Mouse (Mus musculus) CD4-positive, CD25-positive, alpha-beta regulatory T cell, adult 4 months (primary cell): ENCODE data around the gene Fcf1. TPM values are rescaled to one million over a fixed set of nuclear protein-coding genes. Genes with fewer than 3 reads are reported as not detected.

Source experiments
- ATAC-seq: one replicate; pipeline ENCODE4 v1.8.0; 2017
- polyA plus RNA-seq, 2 experiments: library from polyadenylated mRNA; unstranded; fragments of 100-300 nt; shearing (Covaris generic); gene quantifications; one replicate each; pipeline ENCODE4 v1.2.1; 2017

Fcf1 gene
- polyA plus RNA-seq, 2 experiments from 2014 or later, result 189 to 203 TPM

- ATAC-seq, result peak; percentile 56
These were observed 1.7 kb upstream of the Fcf1 start for GRCm38 (mm10) chr12:84968831-84969655.

DNA sequence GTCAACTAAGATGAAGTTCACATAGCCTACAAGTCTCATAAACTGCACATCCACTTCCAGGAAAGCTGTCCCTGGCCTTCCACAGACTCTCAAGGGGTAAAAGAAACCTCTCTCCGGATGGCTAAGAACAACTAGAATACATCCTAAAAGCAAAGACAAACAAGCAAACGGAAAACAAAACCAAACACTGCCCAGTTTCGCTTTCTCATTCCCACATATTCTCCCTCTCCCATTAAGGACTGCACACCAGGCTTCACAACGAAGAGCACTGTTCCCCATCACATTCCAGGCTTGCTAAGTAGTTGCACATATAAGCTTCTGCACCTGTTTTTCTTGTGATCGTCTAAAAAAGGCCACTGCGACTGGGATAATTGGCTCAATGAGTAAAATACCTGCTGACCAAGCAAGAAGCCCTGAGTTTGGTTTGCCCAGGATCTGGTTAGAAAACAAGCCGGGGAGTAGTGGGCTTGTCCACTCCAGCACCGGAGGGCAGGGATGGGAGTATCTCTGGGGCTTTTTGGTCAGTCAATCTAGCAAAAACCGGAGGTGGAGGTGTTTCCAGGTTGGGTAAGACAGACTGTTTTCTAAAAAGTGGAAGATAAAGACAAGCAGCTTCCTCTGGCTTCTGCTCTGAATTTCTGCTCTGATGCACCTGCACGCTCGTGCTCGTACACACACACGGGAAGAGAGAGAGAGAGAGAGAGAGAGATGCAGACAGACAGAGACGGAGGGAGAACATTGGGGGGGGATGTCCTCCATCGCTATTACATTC lies 855 bp upstream of the Fcf1 start:
- peak; percentile 31 for ATAC-seq

GRCm38 (mm10) chr12:84979264-84979862 lies 8.7 kb downstream of the Fcf1 start:
- no peak for ATAC-seq

- ATAC-seq, result no peak
These were observed 18.8 kb downstream of the Fcf1 start for GRCm38 (mm10) chr12:84989456-84989855.

GRCm38 (mm10) chr12:84995112-84995761 lies 24.5 kb downstream of the Fcf1 start:
- ATAC-seq, result no peak

GRCm38 (mm10) chr12:84996083-84996496 lies 25.4 kb downstream of the Fcf1 start, which contains the start of gene Ylpm1:
Ylpm1 (plus strand) TSS chr12:84996321.
- peak; percentile 95 for ATAC-seq

DNA sequence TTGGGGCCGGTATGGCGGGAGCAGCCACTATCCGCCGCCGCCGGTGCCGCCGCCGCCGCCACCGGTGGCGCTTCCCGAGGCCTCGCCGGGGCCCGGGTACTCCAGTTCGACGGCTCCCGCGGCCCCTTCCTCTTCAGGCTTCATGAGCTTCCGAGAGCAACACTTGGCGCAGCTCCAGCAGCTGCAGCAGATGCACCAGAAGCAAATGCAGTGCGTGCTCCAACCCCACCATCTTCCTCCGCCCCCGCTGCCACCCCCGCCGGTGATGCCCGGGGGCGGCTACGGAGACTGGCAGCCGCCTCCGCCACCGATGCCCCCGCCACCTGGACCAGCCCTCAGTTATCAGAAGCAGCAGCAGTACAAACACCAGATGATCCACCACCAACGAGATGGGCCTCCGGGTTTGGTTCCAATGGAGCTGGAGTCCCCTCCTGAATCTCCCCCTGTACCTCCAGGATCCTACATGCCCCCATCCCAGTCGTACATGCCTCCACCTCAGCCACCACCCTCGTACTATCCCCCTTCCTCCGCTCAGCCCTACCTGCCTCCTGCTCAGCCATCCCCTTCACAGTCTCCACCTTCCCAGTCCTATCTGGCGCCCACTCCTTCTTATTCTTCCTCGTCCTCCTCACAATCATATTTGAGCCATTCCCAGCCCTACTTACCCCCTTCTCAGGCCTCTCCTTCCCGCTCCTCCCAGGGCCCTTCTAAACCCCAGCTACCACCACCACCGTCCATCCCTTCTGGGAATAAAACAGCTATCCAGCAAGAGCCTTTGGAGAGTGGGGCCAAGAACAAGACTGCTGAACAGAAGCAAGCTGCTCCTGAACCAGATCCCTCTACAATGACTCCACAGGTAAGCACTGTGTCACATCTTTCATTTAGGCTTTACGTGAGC lies 26.1 kb downstream of the Fcf1 start:
- ATAC-seq, result peak; percentile 30

GRCm38 (mm10) chr12:84999053-84999452 lies 28.4 kb downstream of the Fcf1 start:
- ATAC-seq, result no peak

- ATAC-seq, result no peak
These were observed 35.5 kb downstream of the Fcf1 start for GRCm38 (mm10) chr12:85006206-85006605.

GRCm38 (mm10) chr12:85007021-85007420 lies 36.3 kb downstream of the Fcf1 start:
- no peak for ATAC-seq

GRCm38 (mm10) chr12:85009776-85010175 lies 39.1 kb downstream of the Fcf1 start:
- no peak for ATAC-seq

DNA sequence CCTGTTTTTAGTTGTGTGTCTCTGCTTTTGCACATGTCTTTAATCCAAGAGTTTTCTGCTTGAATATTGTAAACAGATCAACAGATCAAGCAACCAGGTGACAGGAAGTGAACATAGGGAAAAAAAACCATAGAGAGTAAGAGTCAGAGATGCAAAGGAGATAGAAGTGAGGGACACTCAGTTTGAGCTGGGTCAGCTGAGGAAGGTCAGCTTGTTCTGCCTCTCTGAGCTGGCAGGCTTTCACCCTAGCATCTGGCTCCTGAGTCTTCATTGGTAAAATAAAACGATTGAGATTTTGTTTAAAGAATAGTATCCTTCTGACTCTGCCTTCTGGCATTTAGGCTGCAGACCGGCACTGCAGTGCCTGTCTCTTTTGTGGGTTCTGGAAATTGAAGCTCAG lies 39.8 kb downstream of the Fcf1 start:
- ATAC-seq, result no peak

DNA sequence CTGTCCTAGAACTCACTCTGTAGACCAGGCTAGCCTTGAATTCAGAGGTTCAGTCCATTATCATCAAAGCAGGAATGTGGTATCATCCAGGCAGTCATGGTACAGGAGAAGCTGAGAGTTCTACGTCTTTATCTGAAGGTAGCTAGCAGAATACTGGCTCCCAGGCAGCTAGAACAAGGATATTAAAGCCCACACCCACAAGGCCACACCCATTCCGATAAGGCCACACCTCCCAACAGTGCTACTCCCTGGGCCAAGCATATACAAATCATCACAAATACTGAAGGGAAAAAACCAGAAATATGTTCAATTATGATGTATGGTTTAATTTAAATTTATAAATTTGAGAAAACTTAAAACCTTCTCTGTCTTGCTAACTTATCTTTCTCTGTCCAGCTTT lies 41.5 kb downstream of the Fcf1 start:
- no peak for ATAC-seq

DNA sequence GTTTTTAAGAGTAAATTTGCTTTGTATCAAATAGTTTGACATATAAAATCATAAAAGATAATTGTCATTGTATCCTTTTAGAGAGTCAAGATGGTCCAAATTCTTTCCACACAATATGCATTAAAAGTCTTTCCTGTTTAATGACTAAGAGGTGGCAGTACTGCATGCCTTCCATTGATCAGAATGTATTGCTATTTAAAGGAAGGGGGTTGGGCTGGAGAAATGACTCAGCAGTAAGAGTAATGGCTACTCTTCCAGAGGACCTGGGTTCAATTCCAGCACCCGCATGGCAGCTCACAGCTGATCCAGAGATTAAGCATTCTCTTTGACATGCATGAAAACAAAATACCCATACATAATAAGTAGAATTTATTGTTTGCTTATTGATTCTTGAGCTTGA lies 51.4 kb downstream of the Fcf1 start:
- no peak for ATAC-seq

GRCm38 (mm10) chr12:85032710-85033109 lies 62.0 kb downstream of the Fcf1 start:
- no peak for ATAC-seq

Other genes starting within 250 kb of the Fcf1 start
- gene Npc2, start 197.7 kb upstream of the Fcf1 start, polyA plus RNA-seq, result 100 to 1,000 TPM; 184 to 230 TPM
- gene Isca2, start 197.6 kb upstream of the Fcf1 start, polyA plus RNA-seq, result 100 to 1,000 TPM; 107 to 156 TPM
- gene Ltbp2, start 94.4 kb upstream of the Fcf1 start, polyA plus RNA-seq, result not detected
- gene Arel1, start within 50 bp of the Fcf1 start, polyA plus RNA-seq, result 10 to 100 TPM; 28.4 to 28.7 TPM
- 10 to 100 TPM; 35.5 to 43.3 TPM for gene Ylpm1, start 25.4 kb downstream of the Fcf1 start, polyA plus RNA-seq
- 1 to 10 TPM; 3.4 to 5.5 TPM for gene Prox2, start 139.9 kb downstream of the Fcf1 start, polyA plus RNA-seq
- 10 to 100 TPM; 57.2 to 73.7 TPM for gene Dlst, start 139.9 kb downstream of the Fcf1 start, polyA plus RNA-seq
- gene Rps6kl1, start 180.4 kb downstream of the Fcf1 start, polyA plus RNA-seq, result under 1 TPM; 0.28 to 0.43 TPM
- gene Pgf, start 206.9 kb downstream of the Fcf1 start, polyA plus RNA-seq, result not detected
- 10 to 100 TPM; 67.3 to 94.7 TPM for gene Eif2b2, start 248.6 kb downstream of the Fcf1 start, polyA plus RNA-seq